Comparison of ENCODE assay signal across 17 mouse cellular contexts in the genomic region with DNA sequence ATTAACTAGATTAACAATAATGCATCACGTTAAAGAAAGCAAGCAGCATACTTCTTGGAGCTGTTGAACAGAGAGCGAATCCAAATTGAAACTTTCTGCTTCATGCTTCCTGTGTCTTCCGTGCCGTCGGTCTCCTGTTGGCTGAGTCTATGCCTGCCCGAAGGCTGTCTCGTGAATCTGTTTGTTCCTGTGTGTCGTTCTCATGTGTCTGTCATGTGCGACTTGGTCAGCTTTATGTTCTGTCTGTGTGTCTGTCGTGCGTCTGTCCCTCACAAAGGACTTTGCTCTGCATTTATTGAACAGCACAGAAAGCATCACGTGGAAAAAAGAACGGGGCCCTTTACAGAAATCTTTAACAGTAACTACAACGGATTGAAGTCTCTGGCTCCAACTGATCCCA. TPM values are rescaled to one million over a fixed set of nuclear protein-coding genes. Genes with fewer than 3 reads are reported as not detected.
"Had no signal": no experiment of that assay in that cellular context is flagged by ENCODE, and none has a peak within 500 bp of the region (broad histone marks: within the 10 kb centered on the region; RNA-seq: fewer than 3 reads in every experiment).

No protein-coding gene starts in this region.

- H3K4me3 ChIP-seq: limb, embryonic 15.5 days; midbrain, embryonic 10.5 days; midbrain, embryonic 15.5 days; neural tube, embryonic 13.5 days had no signal

- DNase-seq: kidney, adult 11 months; kidney, postnatal 36 days; layer of hippocampus, adult 9-11 months; layer of hippocampus, postnatal 36 days; lung, embryonic 14.5 days; lung, postnatal 10 days; lung, postnatal 4 days; retina, postnatal 1 day; thymus, postnatal 4 days had no signal

- H3K4me2 ChIP-seq: limb, embryonic 15.5 days; lung, embryonic 14.5 days; midbrain, embryonic 15.5 days; neural tube, embryonic 13.5 days had no signal

- H3K9ac ChIP-seq: limb, embryonic 15.5 days; lung, embryonic 14.5 days; midbrain, embryonic 15.5 days; neural tube, embryonic 13.5 days had no signal

- ATAC-seq: hindbrain, postnatal 0 days; midbrain, embryonic 15.5 days had no signal

- H3K27me3 ChIP-seq: limb, embryonic 15.5 days; midbrain, embryonic 15.5 days; neural tube, embryonic 13.5 days had no signal

- H3K36me3 ChIP-seq: limb, embryonic 15.5 days; midbrain, embryonic 10.5 days; midbrain, embryonic 15.5 days; neural tube, embryonic 13.5 days had no signal

- H3K27ac ChIP-seq: hindbrain, postnatal 0 days; limb, embryonic 15.5 days; midbrain, embryonic 10.5 days; midbrain, embryonic 15.5 days; neural tube, embryonic 13.5 days; stomach, postnatal 0 days had no signal

- H3K9me3 ChIP-seq: limb, embryonic 15.5 days; midbrain, embryonic 10.5 days; midbrain, embryonic 15.5 days; neural tube, embryonic 13.5 days had no signal

RNA-seq across cellular contexts. Expression of a gene that starts 17.9 kb away (rescaled TPM):
- polyA plus RNA-seq: limb, embryonic 11.5 days; midbrain, embryonic 10.5 days had no signal

RNA-seq across cellular contexts. Expression of a gene that starts 31.5 kb away (rescaled TPM):
- polyA plus RNA-seq: limb, embryonic 11.5 days had no signal

RNA-seq across cellular contexts. Expression of a gene that starts 44.6 kb away (rescaled TPM):
- total RNA-seq: megakaryocyte, adult 5-6 weeks had no signal
